Mouse (Mus musculus) cerebellum, adult 18-20 months (tissue): ENCODE data around the gene Bcl7a.
A peak's percentile ranks its signal among the peaks of the same experiment; 100 is the strongest.

Experiments used
- DNase-seq, 2 experiments: peaks; one replicate each; pipeline ENCODE4 v3.0.0; 2021

Bcl7a gene

GRCm38 (mm10) chr5:123378712-123379111, 35.1 kb downstream of the Bcl7a start:
- no peak for DNase-seq

GRCm38 (mm10) chr5:123379504-123379931, 35.9 kb downstream of the Bcl7a start:
- DNase-seq: no peak

- DNase-seq: no peak
These were observed 38.3 kb downstream of the Bcl7a start for GRCm38 (mm10) chr5:123381968-123382367.

- DNase-seq: no peak
These were observed 39.1 kb downstream of the Bcl7a start for GRCm38 (mm10) chr5:123382686-123383085.

GRCm38 (mm10) chr5:123388452-123388851, 44.8 kb downstream of the Bcl7a start:
- no peak for DNase-seq

- no peak for DNase-seq
These were observed 47.2 kb downstream of the Bcl7a start for GRCm38 (mm10) chr5:123390536-123391441.

GRCm38 (mm10) chr5:123391442-123391809, 47.8 kb downstream of the Bcl7a start:
- DNase-seq: peak; percentile 49 to 53

- DNase-seq: no peak
These were observed 50.2 kb downstream of the Bcl7a start for GRCm38 (mm10) chr5:123393786-123394302.

GRCm38 (mm10) chr5:123394303-123394956, 50.8 kb downstream of the Bcl7a start, which contains the start of gene Mlxip:
Mlxip (plus strand) TSS chr5:123394798.
- peak; percentile 90 to 94 for DNase-seq

- no peak for DNase-seq
These were observed 51.6 kb downstream of the Bcl7a start for GRCm38 (mm10) chr5:123394957-123395881.

- DNase-seq: peak; percentile 75 to 81
These were observed 53.3 kb downstream of the Bcl7a start for GRCm38 (mm10) chr5:123396901-123397464.

GRCm38 (mm10) chr5:123397786-123398185, 54.2 kb downstream of the Bcl7a start:
- peak in 1 of 2 experiments; percentile 17 for DNase-seq

GRCm38 (mm10) chr5:123398856-123399498, 55.3 kb downstream of the Bcl7a start:
- no peak for DNase-seq

- DNase-seq: no peak
These were observed 60.8 kb downstream of the Bcl7a start for GRCm38 (mm10) chr5:123404480-123404879.

- DNase-seq: no peak
These were observed 63.3 kb downstream of the Bcl7a start for GRCm38 (mm10) chr5:123406952-123407351.

GRCm38 (mm10) chr5:123408176-123408575, 64.5 kb downstream of the Bcl7a start:
- DNase-seq: peak; percentile 31 to 53

GRCm38 (mm10) chr5:123412193-123412592, 68.6 kb downstream of the Bcl7a start:
- DNase-seq: no peak

GRCm38 (mm10) chr5:123413866-123414363, 70.3 kb downstream of the Bcl7a start:
- DNase-seq: no peak

GRCm38 (mm10) chr5:123416149-123416548, 72.5 kb downstream of the Bcl7a start:
- DNase-seq: no peak

GRCm38 (mm10) chr5:123416566-123417518, 73.2 kb downstream of the Bcl7a start:
- no peak for DNase-seq
